Mouse (Mus musculus) lung, postnatal 0 days (tissue): ENCODE measurements at regions not wholly inside any gene's neighbourhood (a gene's known extent, or its start where the extent isn't known, plus 50 kb on each side); places are given as distances from the start of the nearest gene placed in this dataset.

ENCODE experiments used
- CTCF ChIP-seq: IDR thresholded peaks from 2 replicates; pipeline ENCODE4 v1.5.1; 2016; ENCODE audit warnings: antibody characterized with exemption, mild to moderate bottlenecking
- EP300 ChIP-seq: IDR thresholded peaks from 2 replicates; pipeline ENCODE4 v1.6.1; 2016; ENCODE audit warnings: antibody characterized with exemption, mild to moderate bottlenecking, control low read depth

GRCm38 (mm10) chr8:8985395-8985794, 295.1 kb upstream of the Arglu1 start:
- TF ChIP-seq CTCF = peak; percentile 57
- TF ChIP-seq EP300 = no peak
